Mouse (Mus musculus): ENCODE data around the gene Rnase9.

Gene Rnase9

GRCm38 (mm10) chr14:51041769-51042168, at the start of gene Rnase9:
Gene Rnase9, minus strand, starts transcription at chr14:51041869.
- no peak for DNase-seq (ENCODE audit: low read depth, low spot score)

- peak; percentile 88 for DNase-seq (ENCODE audit: low read depth, low spot score)
Measured at GRCm38 (mm10) chr14:51090077-51090781, 48.6 kb upstream of the Rnase9 start.

- no peak for DNase-seq (ENCODE audit: low read depth, low spot score)
Measured at GRCm38 (mm10) chr14:51089674-51090076, 48.0 kb upstream of the Rnase9 start.

GRCm38 (mm10) chr14:51088970-51089673, 47.5 kb upstream of the Rnase9 start:
- DNase-seq (ENCODE audit: low read depth, low spot score) = peak; percentile 98

- DNase-seq (ENCODE audit: low read depth, low spot score) = peak; percentile 89
Measured at GRCm38 (mm10) chr14:51088166-51088969, 46.7 kb upstream of the Rnase9 start.

- DNase-seq (ENCODE audit: low read depth, low spot score) = peak; percentile 24
Measured at GRCm38 (mm10) chr14:51087762-51088161, 46.1 kb upstream of the Rnase9 start.

GRCm38 (mm10) chr14:51085911-51086310, 44.2 kb upstream of the Rnase9 start:
- DNase-seq (ENCODE audit: low read depth, low spot score) = no peak

GRCm38 (mm10) chr14:51085086-51085485, 43.4 kb upstream of the Rnase9 start:
- DNase-seq (ENCODE audit: low read depth, low spot score) = no peak

GRCm38 (mm10) chr14:51083805-51084204, 42.1 kb upstream of the Rnase9 start:
- peak; percentile 31 for DNase-seq (ENCODE audit: low read depth, low spot score)

GRCm38 (mm10) chr14:51082599-51083581, 41.2 kb upstream of the Rnase9 start:
- peak; percentile 67 for DNase-seq (ENCODE audit: low read depth, low spot score)

GRCm38 (mm10) chr14:51081035-51081434, 39.4 kb upstream of the Rnase9 start:
- DNase-seq (ENCODE audit: low read depth, low spot score) = no peak

- DNase-seq (ENCODE audit: low read depth, low spot score) = no peak
Measured at GRCm38 (mm10) chr14:51079180-51079579, 37.5 kb upstream of the Rnase9 start.

GRCm38 (mm10) chr14:51074335-51074734, 32.7 kb upstream of the Rnase9 start, which contains the start of gene Olfr750:
Gene Olfr750, minus strand, starts transcription at chr14:51074435.
- DNase-seq (ENCODE audit: low read depth, low spot score) = no peak

- DNase-seq (ENCODE audit: low read depth, low spot score) = peak; percentile 25
Measured at GRCm38 (mm10) chr14:51069617-51070016, 27.9 kb upstream of the Rnase9 start.

- no peak for DNase-seq (ENCODE audit: low read depth, low spot score)
Measured at GRCm38 (mm10) chr14:51068956-51069355, 27.3 kb upstream of the Rnase9 start.

GRCm38 (mm10) chr14:51060761-51061160, 19.1 kb upstream of the Rnase9 start:
- DNase-seq (ENCODE audit: low read depth, low spot score) = no peak

- DNase-seq (ENCODE audit: low read depth, low spot score) = no peak
Measured at GRCm38 (mm10) chr14:51057401-51057831, 15.7 kb upstream of the Rnase9 start, which contains the start of gene Rnase12. Gene Rnase12, minus strand, starts transcription at chr14:51057661.

GRCm38 (mm10) chr14:51054243-51055237, 12.9 kb upstream of the Rnase9 start:
- no peak for DNase-seq (ENCODE audit: low read depth, low spot score)

- DNase-seq (ENCODE audit: low read depth, low spot score) = no peak
Measured at GRCm38 (mm10) chr14:51053176-51053575, 11.5 kb upstream of the Rnase9 start.

- DNase-seq (ENCODE audit: low read depth, low spot score) = no peak
Measured at GRCm38 (mm10) chr14:51051941-51052340, 10.3 kb upstream of the Rnase9 start.
